Mouse (Mus musculus): ENCODE results near the gene Coro6.

- TF ChIP-seq MAFK (IDR thresholded peaks at IDR 0.05; ENCODE audit: insufficient read depth, low read depth, low read length) (no peak), ZNF384 (IDR thresholded peaks at IDR 0.05; ENCODE audit: low read depth, low read length) (no peak)
Observed at GRCm38 (mm10) chr11:77508068-77509021, 46.1 kb downstream of the Coro6 start.

Measured in ES-E14 (cell line).